Mouse (Mus musculus): ENCODE measurements around the gene Gucy1b2.

- TF ChIP-seq CTCF (IDR thresholded peaks at IDR 0.05; ENCODE audit: control insufficient read depth, insufficient read depth, insufficient replicate concordance, low read depth, low read length) (no peak), POLR2A (IDR thresholded peaks at IDR 0.05; ENCODE audit: control insufficient read depth, low read depth, low read length) (no peak)
These were observed 75.5 kb downstream of the Gucy1b2 start for GRCm38 (mm10) chr14:62380606-62381005.
